Mouse (Mus musculus): ENCODE results near the gene Apc2. TPM values are rescaled to one million over a fixed set of nuclear protein-coding genes. Genes with fewer than 3 reads are reported as not detected.
A peak's percentile ranks its signal among the peaks of the same experiment; 100 is the strongest.

The Apc2 gene
- polyA plus RNA-seq, 1 experiment from 2014 or later, result 4.5 TPM

DNA sequence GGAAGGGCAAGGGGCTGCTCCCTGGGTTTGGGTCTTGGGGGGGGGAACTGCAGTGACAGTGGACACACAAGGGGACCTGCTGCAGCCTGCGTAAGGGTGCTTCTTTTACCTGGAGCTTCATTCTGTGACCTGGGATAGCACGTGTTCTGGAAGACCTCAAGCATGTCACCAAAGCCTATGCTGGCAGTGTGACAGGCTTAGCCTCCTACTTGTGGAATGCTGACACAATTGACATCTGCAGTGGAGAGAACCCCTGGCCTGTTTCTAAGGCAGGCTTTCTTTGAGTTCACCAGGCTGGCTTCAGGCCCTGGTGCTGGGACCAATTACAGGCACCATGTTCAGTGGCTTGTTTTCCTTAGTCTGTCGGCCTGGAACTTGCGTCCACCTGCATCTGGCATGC lies 1.5 kb upstream of the Apc2 start:
- H3K4me1 ChIP-seq (ENCODE audit: control insufficient read depth, insufficient read depth, low read length), result peaks cover 29% of the 10 kb centered on the region
- no peak overlapping the region for H3K9ac ChIP-seq (ENCODE audit: low read length)
- no peak for ATAC-seq (ENCODE audit: insufficient number of reproducible peaks, low FRiP score, low TSS enrichment, low read depth)
- H3K9me3 ChIP-seq (ENCODE audit: control insufficient read depth, low read length), result no peaks in the 10 kb centered on the region
- H3K27ac ChIP-seq (replicated peaks; ENCODE audit: low read depth, low read length), result no peak overlapping the region
- 71% methylated on average over 4 of the region's 4 CpGs for WGBS
- no peak overlapping the region for H3K4me2 ChIP-seq (ENCODE audit: low read depth, severe bottlenecking)
- no peak overlapping the region for H3K4me3 ChIP-seq (ENCODE audit: low read depth, low read length)
- DNase-seq (ENCODE audit: low spot score), result no peak
- H3K27me3 ChIP-seq (ENCODE audit: control insufficient read depth, insufficient read depth, low read length), result peaks cover 14% of the 10 kb centered on the region
- peaks cover 14% of the 10 kb centered on the region; the same call in 1 of the 2 replicates for H3K36me3 ChIP-seq (ENCODE audit: control insufficient read depth, insufficient read depth, low read length)

GRCm38 (mm10) chr10:80294788-80295303 lies 931 bp upstream of the Apc2 start:
- DNase-seq (ENCODE audit: low spot score) (no peak), ATAC-seq (ENCODE audit: insufficient number of reproducible peaks, low FRiP score, low TSS enrichment, low read depth) (no peak)
- no peaks in the 10 kb centered on the region for H3K9me3 ChIP-seq (ENCODE audit: control insufficient read depth, low read length)
- H3K9ac ChIP-seq (ENCODE audit: low read length), result no peak overlapping the region
- 44% methylated on average over 7 of the region's 7 CpGs for WGBS
- peaks cover 29% of the 10 kb centered on the region for H3K4me1 ChIP-seq (ENCODE audit: control insufficient read depth, insufficient read depth, low read length)
- H3K4me3 ChIP-seq (ENCODE audit: low read depth, low read length), result no peak overlapping the region; the same call in 1 of the 2 replicates
- H3K4me2 ChIP-seq (ENCODE audit: low read depth, severe bottlenecking), result peak overlapping the region; percentile 2; the same call in 1 of the 2 replicates
- H3K27ac ChIP-seq (replicated peaks; ENCODE audit: low read depth, low read length), result no peak overlapping the region
- peaks cover 14% of the 10 kb centered on the region; the same call in 1 of the 2 replicates for H3K36me3 ChIP-seq (ENCODE audit: control insufficient read depth, insufficient read depth, low read length)
- peaks cover 20% of the 10 kb centered on the region for H3K27me3 ChIP-seq (ENCODE audit: control insufficient read depth, insufficient read depth, low read length)

DNA sequence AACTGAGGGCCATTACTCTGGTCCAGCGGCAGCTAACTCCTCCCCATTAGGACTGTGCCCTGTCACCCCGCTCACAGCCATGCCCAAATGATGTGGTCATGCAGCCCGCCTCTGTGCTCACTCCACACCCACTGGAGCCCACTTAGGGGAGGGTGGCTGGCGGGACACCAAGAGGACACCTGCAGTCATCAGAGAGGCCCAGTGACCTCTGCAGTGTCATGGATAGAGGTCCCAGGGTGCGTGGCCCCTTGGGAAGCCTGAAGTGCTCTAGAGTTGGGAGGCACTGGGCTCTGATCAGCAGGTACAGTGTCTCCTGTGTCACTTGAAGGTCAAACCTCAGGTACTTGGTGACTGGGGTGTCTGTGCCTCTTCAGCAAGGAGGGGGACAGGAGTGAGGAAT lies 1.0 kb downstream of the Apc2 start:
- DNase-seq (ENCODE audit: low spot score) (no peak), ATAC-seq (ENCODE audit: insufficient number of reproducible peaks, low FRiP score, low TSS enrichment, low read depth) (no peak)
- H3K27me3 ChIP-seq (ENCODE audit: control insufficient read depth, insufficient read depth, low read length), result peaks cover 39% of the 10 kb centered on the region
- peaks cover 14% of the 10 kb centered on the region; the same call in 1 of the 2 replicates for H3K36me3 ChIP-seq (ENCODE audit: control insufficient read depth, insufficient read depth, low read length)
- no peaks in the 10 kb centered on the region for H3K9me3 ChIP-seq (ENCODE audit: control insufficient read depth, low read length)
- WGBS, result 80% methylated on average over 5 of the region's 5 CpGs
- H3K9ac ChIP-seq (ENCODE audit: low read length), result 0 out of 2 replicates have a peak overlapping the region, but pooled peaks have one; percentile 22
- H3K27ac ChIP-seq (replicated peaks; ENCODE audit: low read depth, low read length), result no peak overlapping the region
- H3K4me3 ChIP-seq (ENCODE audit: low read depth, low read length), result no peak overlapping the region
- peaks cover 29% of the 10 kb centered on the region for H3K4me1 ChIP-seq (ENCODE audit: control insufficient read depth, insufficient read depth, low read length)
- H3K4me2 ChIP-seq (ENCODE audit: low read depth, severe bottlenecking), result no peak overlapping the region; the same call in 1 of the 2 replicates

DNA sequence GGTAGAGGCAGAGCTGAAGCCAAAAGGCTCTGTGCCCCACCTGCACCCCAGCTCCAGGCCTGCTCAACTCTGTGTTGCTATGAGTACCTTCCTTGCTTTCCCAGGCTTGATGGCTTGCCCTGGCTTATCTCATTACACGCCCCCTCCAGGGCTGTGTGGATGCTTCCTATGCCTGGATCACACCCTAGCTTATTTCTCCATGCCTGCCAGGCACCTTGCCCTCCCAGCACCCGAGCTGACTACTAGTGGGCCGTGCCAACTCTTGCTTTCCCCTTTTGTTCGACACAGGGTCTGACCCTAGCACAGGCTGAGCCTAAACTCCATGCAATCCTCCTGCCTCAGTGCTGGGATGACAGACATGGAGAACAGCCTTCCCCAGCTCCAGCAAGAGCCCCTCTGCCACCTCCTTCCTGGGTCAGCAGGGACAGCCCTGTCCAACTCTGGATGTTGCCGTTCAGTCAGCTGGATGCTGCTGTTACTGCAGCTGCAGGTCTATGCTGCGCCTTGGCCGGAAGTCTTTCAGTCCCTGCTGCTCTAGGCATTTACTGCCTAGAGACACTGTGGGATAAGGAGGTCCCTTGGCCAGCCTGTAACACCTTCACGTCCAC lies 1.9 kb downstream of the Apc2 start:
- Histone ChIP-seq H3K36me3 (ENCODE audit: control insufficient read depth, insufficient read depth, low read length) (peaks cover 14% of the 10 kb centered on the region; the same call in 1 of the 2 replicates), H3K4me2 (ENCODE audit: low read depth, severe bottlenecking) (no peak overlapping the region), H3K9ac (ENCODE audit: low read length) (no peak overlapping the region), H3K4me1 (ENCODE audit: control insufficient read depth, insufficient read depth, low read length) (peaks cover 29% of the 10 kb centered on the region), H3K27ac (replicated peaks; ENCODE audit: low read depth, low read length) (no peak overlapping the region), H3K4me3 (ENCODE audit: low read depth, low read length) (no peak overlapping the region), H3K9me3 (ENCODE audit: control insufficient read depth, low read length) (no peaks in the 10 kb centered on the region), H3K27me3 (ENCODE audit: control insufficient read depth, insufficient read depth, low read length) (peaks cover 43% of the 10 kb centered on the region)
- DNase-seq (ENCODE audit: low spot score), result no peak
- ATAC-seq (ENCODE audit: insufficient number of reproducible peaks, low FRiP score, low TSS enrichment, low read depth), result no peak
- WGBS, result 74% methylated on average over 8 of the region's 8 CpGs

GRCm38 (mm10) chr10:80298571-80299281 lies 2.9 kb downstream of the Apc2 start:
- H3K9me3 ChIP-seq (ENCODE audit: control insufficient read depth, low read length), result no peaks in the 10 kb centered on the region
- H3K4me2 ChIP-seq (ENCODE audit: low read depth, severe bottlenecking), result peak overlapping the region; percentile 63
- 5% methylated on average over 26 of the region's 26 CpGs for WGBS
- H3K27me3 ChIP-seq (ENCODE audit: control insufficient read depth, insufficient read depth, low read length), result peaks cover 47% of the 10 kb centered on the region
- no peak overlapping the region for H3K27ac ChIP-seq (replicated peaks; ENCODE audit: low read depth, low read length)
- H3K9ac ChIP-seq (ENCODE audit: low read length), result peak overlapping the region; percentile 53
- H3K36me3 ChIP-seq (ENCODE audit: control insufficient read depth, insufficient read depth, low read length), result peaks cover 7% of the 10 kb centered on the region; the same call in 1 of the 2 replicates
- peaks cover 21% of the 10 kb centered on the region for H3K4me1 ChIP-seq (ENCODE audit: control insufficient read depth, insufficient read depth, low read length)
- DNase-seq (ENCODE audit: low spot score) (peak; percentile 88), ATAC-seq (ENCODE audit: insufficient number of reproducible peaks, low FRiP score, low TSS enrichment, low read depth) (peak; percentile 65; the same call in 1 of the 2 replicates)
- H3K4me3 ChIP-seq (ENCODE audit: low read depth, low read length), result peak overlapping the region; percentile 40

DNA sequence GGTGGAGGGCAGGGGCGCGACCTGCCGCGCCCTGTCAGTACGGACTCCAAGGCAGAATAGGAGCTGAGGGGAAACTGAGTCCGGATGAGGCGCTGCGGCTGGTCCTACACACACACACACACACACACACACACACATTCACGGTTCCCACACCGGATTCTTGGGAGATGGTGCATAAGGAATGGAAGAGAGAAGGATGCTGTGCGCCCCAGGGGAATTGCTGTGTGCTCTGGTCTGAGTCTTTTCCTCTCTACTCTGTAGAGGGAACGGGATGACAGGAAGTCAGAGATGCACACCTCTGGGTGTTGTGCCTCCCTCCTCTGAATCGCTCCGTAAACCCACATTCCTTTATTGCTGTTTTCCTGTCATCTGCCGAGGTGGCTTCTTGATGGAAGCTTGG lies 3.5 kb downstream of the Apc2 start:
- ATAC-seq (ENCODE audit: insufficient number of reproducible peaks, low FRiP score, low TSS enrichment, low read depth) (no peak), DNase-seq (ENCODE audit: low spot score) (no peak)
- Histone ChIP-seq H3K4me2 (ENCODE audit: low read depth, severe bottlenecking) (peak overlapping the region; percentile 63), H3K27ac (replicated peaks; ENCODE audit: low read depth, low read length) (no peak overlapping the region), H3K27me3 (ENCODE audit: control insufficient read depth, insufficient read depth, low read length) (peaks cover 49% of the 10 kb centered on the region), H3K9ac (ENCODE audit: low read length) (peak overlapping the region; percentile 53), H3K9me3 (ENCODE audit: control insufficient read depth, low read length) (no peaks in the 10 kb centered on the region), H3K4me1 (ENCODE audit: control insufficient read depth, insufficient read depth, low read length) (peaks cover 21% of the 10 kb centered on the region), H3K4me3 (ENCODE audit: low read depth, low read length) (peak overlapping the region; percentile 40), H3K36me3 (ENCODE audit: control insufficient read depth, insufficient read depth, low read length) (peaks cover 3% of the 10 kb centered on the region; the same call in 1 of the 2 replicates)
- 6% methylated on average over 15 of the region's 15 CpGs for WGBS

GRCm38 (mm10) chr10:80299824-80300223 lies 4.0 kb downstream of the Apc2 start:
- H3K27ac ChIP-seq (replicated peaks; ENCODE audit: low read depth, low read length), result no peak overlapping the region
- H3K4me2 ChIP-seq (ENCODE audit: low read depth, severe bottlenecking), result peak overlapping the region; percentile 63; the same call in 1 of the 2 replicates
- H3K27me3 ChIP-seq (ENCODE audit: control insufficient read depth, insufficient read depth, low read length), result peaks cover 54% of the 10 kb centered on the region
- no peak overlapping the region for H3K9ac ChIP-seq (ENCODE audit: low read length)
- no peak for DNase-seq (ENCODE audit: low spot score)
- no peaks in the 10 kb centered on the region for H3K9me3 ChIP-seq (ENCODE audit: control insufficient read depth, low read length)
- peak overlapping the region; percentile 40; the same call in 1 of the 2 replicates for H3K4me3 ChIP-seq (ENCODE audit: low read depth, low read length)
- ATAC-seq (ENCODE audit: insufficient number of reproducible peaks, low FRiP score, low TSS enrichment, low read depth), result no peak
- H3K36me3 ChIP-seq (ENCODE audit: control insufficient read depth, insufficient read depth, low read length), result no peaks in the 10 kb centered on the region
- WGBS, result 49% methylated on average over 10 of the region's 10 CpGs
- H3K4me1 ChIP-seq (ENCODE audit: control insufficient read depth, insufficient read depth, low read length), result peaks cover 21% of the 10 kb centered on the region

DNA sequence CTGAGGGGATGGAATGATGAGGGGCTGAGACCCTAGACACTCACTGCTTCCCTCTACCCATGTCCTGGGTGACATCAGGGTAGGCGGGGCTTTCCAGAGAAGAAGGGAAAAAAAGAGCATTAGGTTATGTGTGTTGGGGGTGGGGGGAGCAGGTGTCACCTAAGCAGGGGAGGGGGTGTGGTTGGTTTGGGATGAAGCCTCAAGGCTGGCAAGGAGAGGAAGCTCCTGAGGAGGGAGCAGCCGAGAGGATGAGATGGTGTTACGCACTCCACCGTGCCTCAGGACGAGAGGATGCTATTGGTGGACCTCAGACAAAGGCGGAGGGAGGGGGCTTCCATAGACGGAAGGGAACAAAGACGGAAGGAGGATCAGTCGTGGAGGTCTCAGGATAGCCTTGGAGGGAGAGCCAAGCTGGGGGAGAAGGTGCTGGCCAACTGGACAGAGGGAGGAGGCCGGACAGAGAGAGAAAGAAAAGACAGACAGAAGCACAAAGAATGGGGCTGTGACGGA lies 5.0 kb downstream of the Apc2 start:
- WGBS, result 26% methylated on average over 11 of the region's 11 CpGs
- Histone ChIP-seq H3K36me3 (ENCODE audit: control insufficient read depth, insufficient read depth, low read length) (no peaks in the 10 kb centered on the region), H3K27ac (replicated peaks; ENCODE audit: low read depth, low read length) (no peak overlapping the region), H3K4me3 (ENCODE audit: low read depth, low read length) (no peak overlapping the region), H3K9ac (ENCODE audit: low read length) (no peak overlapping the region), H3K4me1 (ENCODE audit: control insufficient read depth, insufficient read depth, low read length) (peaks cover 13% of the 10 kb centered on the region), H3K9me3 (ENCODE audit: control insufficient read depth, low read length) (no peaks in the 10 kb centered on the region), H3K27me3 (ENCODE audit: control insufficient read depth, insufficient read depth, low read length) (peaks cover 63% of the 10 kb centered on the region), H3K4me2 (ENCODE audit: low read depth, severe bottlenecking) (no peak overlapping the region)
- no peak for ATAC-seq (ENCODE audit: insufficient number of reproducible peaks, low FRiP score, low TSS enrichment, low read depth)
- DNase-seq (ENCODE audit: low spot score), result no peak

Measured in limb, embryonic 11.5 days (tissue).